Mouse (Mus musculus) MEL (cell line): ENCODE measurements around the gene Tamm41. TPM values are rescaled to one million over a fixed set of nuclear protein-coding genes. Genes with fewer than 3 reads are reported as not detected.

Experiments used
- DNase-seq: peaks from one replicate; pipeline ENCODE4 v3.0.0; 2011; ENCODE audit warnings: low read depth, low spot score
- H3K27ac ChIP-seq: 2 replicates; pipeline ENCODE4 v1.5.1; 2012; ENCODE audit warnings: low read depth, mild to moderate bottlenecking, control low read depth, low read length, moderate library complexity; ENCODE audit not compliant: control insufficient read depth
- H3K27me3 ChIP-seq, 2 experiments: fragments of 150-350 bp in 1 of 2; sonication (generic) in 1 of 2; 2 replicates each; pipeline ENCODE4 v1.6.1; 2012; ENCODE audit warnings: low read length in 2 of 2, mild to moderate bottlenecking in 2 of 2, improper control_type of control experiment in 1 of 2, moderate library complexity in 1 of 2; ENCODE audit not compliant: insufficient read depth in 2 of 2, control insufficient read depth in 1 of 2
- H3K36me3 ChIP-seq, 2 experiments: 2 replicates each; pipeline ENCODE4 v1.6.1; 2012 to 2014; ENCODE audit warnings: low read length in 2 of 2, improper control_type of control experiment in 1 of 2, inconsistent platforms in 1 of 2, mild to moderate bottlenecking in 1 of 2; ENCODE audit not compliant: insufficient read depth in 2 of 2, control insufficient read depth in 1 of 2
- H3K4me1 ChIP-seq, 2 experiments: fragments of 150-350 bp in 1 of 2; sonication (generic) in 1 of 2; 2 replicates each; pipeline ENCODE4 v1.6.1; 2012; ENCODE audit warnings: low read length in 2 of 2, improper control_type of control experiment in 1 of 2, mild to moderate bottlenecking in 1 of 2; ENCODE audit not compliant: insufficient read depth in 2 of 2, control insufficient read depth in 1 of 2
- H3K4me3 ChIP-seq, 2 experiments: fragments of 150-350 bp in 1 of 2; sonication (generic) in 1 of 2; 2 replicates each; pipeline ENCODE4 v1.5.1; 2012; ENCODE audit warnings: low read depth in 2 of 2, low read length in 2 of 2, mild to moderate bottlenecking in 2 of 2, moderate library complexity in 2 of 2, control low read depth in 1 of 2, improper control_type of control experiment in 1 of 2; ENCODE audit not compliant: control insufficient read depth in 1 of 2, insufficient read depth in 1 of 2
- H3K79me2 ChIP-seq: 2 replicates; pipeline ENCODE4 v1.6.1; 2012; ENCODE audit warnings: mild to moderate bottlenecking, low read length, moderate library complexity; ENCODE audit not compliant: control insufficient read depth, poor library complexity, insufficient read depth
- H3K9ac ChIP-seq: 2 replicates; pipeline ENCODE4 v1.6.1; 2012; ENCODE audit warnings: low read depth, mild to moderate bottlenecking, control low read depth, low read length, moderate library complexity; ENCODE audit not compliant: control insufficient read depth, poor library complexity, severe bottlenecking
- H3K9me3 ChIP-seq: fragments of 150-350 bp; sonication (generic); replicated peaks from 2 replicates; pipeline ENCODE4 v1.6.1; 2012; ENCODE audit warnings: mild to moderate bottlenecking, low read length, improper control_type of control experiment, moderate library complexity; ENCODE audit not compliant: insufficient read depth
- CHD1 ChIP-seq: IDR thresholded peaks from 2 replicates; pipeline ENCODE4 v1.6.1; 2012; ENCODE audit warnings: low read depth, mild to moderate bottlenecking, inconsistent platforms, low read length, improper control_type of control experiment
- E2F4 ChIP-seq: IDR thresholded peaks from 2 replicates; pipeline ENCODE4 v1.6.1; 2011; ENCODE audit warnings: low read depth, low read length, improper control_type of control experiment, borderline replicate concordance
- EP300 ChIP-seq, 2 experiments: IDR thresholded peaks; 2 replicates each; pipeline ENCODE4 v1.6.1; 2011; ENCODE audit warnings: improper control_type of control experiment in 2 of 2, low read length in 2 of 2, low read depth in 1 of 2, mild to moderate bottlenecking in 1 of 2
- ETS1 ChIP-seq: IDR thresholded peaks from 2 replicates; pipeline ENCODE4 v1.6.1; 2012; ENCODE audit warnings: low read depth, mild to moderate bottlenecking, inconsistent platforms, low read length, improper control_type of control experiment, moderate library complexity
- GABPA ChIP-seq: IDR thresholded peaks from 2 replicates; pipeline ENCODE4 v1.6.1; 2012; ENCODE audit warnings: low read depth, mild to moderate bottlenecking, inconsistent platforms, low read length, improper control_type of control experiment, moderate library complexity
- HCFC1 ChIP-seq: IDR thresholded peaks from 2 replicates; pipeline ENCODE4 v1.6.1; 2012; ENCODE audit warnings: low read depth, mild to moderate bottlenecking, inconsistent platforms, low read length, improper control_type of control experiment, moderate library complexity
- JUND ChIP-seq: IDR thresholded peaks from 2 replicates; pipeline ENCODE4 v1.6.1; 2011; ENCODE audit warnings: low read depth, mild to moderate bottlenecking, improper control_type of control experiment, low read length
- KAT2A ChIP-seq: conservative IDR thresholded peaks from 2 replicates; pipeline ENCODE4 v1.6.1; 2012; ENCODE audit warnings: low read depth, low read length, improper control_type of control experiment, inconsistent platforms
- MAFK ChIP-seq: IDR thresholded peaks from 2 replicates; pipeline ENCODE4 v1.6.1; 2011; ENCODE audit warnings: low read depth, mild to moderate bottlenecking, low read length, improper control_type of control experiment, borderline replicate concordance
- MEF2A ChIP-seq: IDR thresholded peaks from 2 replicates; pipeline ENCODE4 v1.6.1; 2014; ENCODE audit warnings: low read depth, mild to moderate bottlenecking, inconsistent platforms, low read length, improper control_type of control experiment; ENCODE audit not compliant: poor library complexity, insufficient replicate concordance, severe bottlenecking; ENCODE audit errors: extremely low read depth
- MXI1 ChIP-seq: IDR thresholded peaks from 2 replicates; pipeline ENCODE4 v1.6.1; 2011; ENCODE audit warnings: mild to moderate bottlenecking, low read depth, low read length, improper control_type of control experiment
- MYB ChIP-seq: IDR thresholded peaks from 2 replicates; pipeline ENCODE4 v1.6.1; 2011; ENCODE audit warnings: mild to moderate bottlenecking, low read depth, low read length, improper control_type of control experiment
- NELFE ChIP-seq: IDR thresholded peaks from 2 replicates; pipeline ENCODE4 v1.6.1; 2011; ENCODE audit warnings: low read depth, low read length, improper control_type of control experiment
- RAD21 ChIP-seq: IDR thresholded peaks from 2 replicates; pipeline ENCODE4 v1.6.1; 2011; ENCODE audit warnings: mild to moderate bottlenecking, low read depth, low read length, improper control_type of control experiment
- RCOR1 ChIP-seq: IDR thresholded peaks from 2 replicates; pipeline ENCODE4 v1.6.1; 2012; ENCODE audit warnings: low read depth, mild to moderate bottlenecking, inconsistent platforms, low read length, improper control_type of control experiment
- TAL1 ChIP-seq: IDR thresholded peaks from 2 replicates; pipeline ENCODE4 v1.6.1; 2012; ENCODE audit warnings: mild to moderate bottlenecking, inconsistent platforms, low read length, moderate library complexity, mixed read lengths
- TBP ChIP-seq: IDR thresholded peaks from 2 replicates; pipeline ENCODE4 v1.8.0; 2011; ENCODE audit warnings: low read depth, low read length, improper control_type of control experiment
- UBTF ChIP-seq: IDR thresholded peaks from 2 replicates; pipeline ENCODE4 v1.6.1; 2012; ENCODE audit warnings: low read depth, mild to moderate bottlenecking, inconsistent platforms, low read length, improper control_type of control experiment, moderate library complexity, borderline replicate concordance; ENCODE audit not compliant: insufficient read depth
- USF1 ChIP-seq: IDR thresholded peaks from 2 replicates; pipeline ENCODE4 v1.6.1; 2014; ENCODE audit warnings: low read depth, mild to moderate bottlenecking, inconsistent platforms, low read length, improper control_type of control experiment, moderate library complexity
- ZKSCAN1 ChIP-seq: IDR thresholded peaks from 2 replicates; pipeline ENCODE4 v1.6.1; 2012; ENCODE audit warnings: low read depth, mild to moderate bottlenecking, inconsistent platforms, low read length, improper control_type of control experiment, moderate library complexity
- ZNF384 ChIP-seq: IDR thresholded peaks from 2 replicates; pipeline ENCODE4 v1.6.1; 2012; ENCODE audit warnings: low read depth, mild to moderate bottlenecking, inconsistent platforms, low read length, improper control_type of control experiment
- polyA plus RNA-seq, 2 experiments: library from polyadenylated mRNA; stranded (reverse) in 1 of 2; unstranded in 1 of 2; fragments of >175 nt in 1 of 2; fragments of >200 nt in 1 of 2; gene quantifications; 2 replicates each; pipeline versions ENCODE4 v1.2.1 to v1.2.4; 2012; ENCODE audit warnings: low replicate concordance in 2 of 2, low read depth in 1 of 2; ENCODE audit not compliant: insufficient read length in 2 of 2, insufficient read depth in 1 of 2, missing spikeins in 1 of 2
- total RNA-seq: library from RNA; depleted of rRNA; stranded (reverse); fragments of 300-350 nt; gene quantifications from 2 replicates; pipeline ENCODE4 v1.2.3, GENCODE M21; 2012

Gene Tamm41
- total and polyA plus RNA-seq, 3 experiments, result 80.5 to 87.4 TPM; not detected in 1

- Histone ChIP-seq H3K79me2 (no peaks in the 10 kb centered on the region), H3K27ac (no peak overlapping the region), H3K27me3 (no peaks in the 10 kb centered on the region), H3K9me3 (no peaks in the 10 kb centered on the region), H3K4me3 (no peak overlapping the region), H3K4me1 (peaks cover 0 to 4% of the 10 kb centered on the region in 2 experiments; a peak in 1 of 4 replicates), H3K9ac (no peak overlapping the region), H3K36me3 (peaks cover 0 to 3% of the 10 kb centered on the region in 2 experiments; a peak in 2 of 4 replicates)
- peak; percentile 24 for DNase-seq
- no peak for TF ChIP-seq UBTF
- no peak for TF ChIP-seq E2F4
- no peak for TF ChIP-seq NELFE
- TF ChIP-seq HCFC1, result no peak
- TF ChIP-seq ZNF384, result no peak
- no peak for TF ChIP-seq JUND
- TF ChIP-seq MEF2A, result no peak
- TF ChIP-seq EP300 (IDR thresholded peaks at IDR 0.05; ENCODE audit: low read depth in 1 of 2, low read length in 2 of 2), result no peak
- TF ChIP-seq, all 39 proteins: peak for 0
Observed at GRCm38 (mm10) chr6:115006948-115007347, 30.7 kb downstream of the Tamm41 start.

- no peak for TF ChIP-seq MAFK
- no peak for TF ChIP-seq ZNF384
- no peak for TF ChIP-seq RCOR1
- TF ChIP-seq RAD21, result no peak
- TF ChIP-seq ETS1, result no peak
- TF ChIP-seq E2F4, result no peak
- no peak for TF ChIP-seq CHD1
- TF ChIP-seq GABPA, result no peak
- TF ChIP-seq KAT2A, result no peak
- TF ChIP-seq TBP, result no peak
- no peak for TF ChIP-seq ZKSCAN1
- TF ChIP-seq MYB, result no peak
- TF ChIP-seq MXI1, result no peak
- TF ChIP-seq MEF2A, result no peak
- TF ChIP-seq TAL1, result no peak
- TF ChIP-seq USF1, result no peak
- Histone ChIP-seq H3K79me2 (no peaks in the 10 kb centered on the region), H3K9me3 (no peaks in the 10 kb centered on the region), H3K27ac (no peak overlapping the region), H3K9ac (no peak overlapping the region), H3K27me3 (no peaks in the 10 kb centered on the region), H3K4me1 (peaks cover 0 to 4% of the 10 kb centered on the region in 2 experiments; a peak in 1 of 4 replicates), H3K4me3 (no peak overlapping the region), H3K36me3 (peaks cover 0 to 3% of the 10 kb centered on the region in 2 experiments; a peak in 1 of 4 replicates)
- DNase-seq, result no peak
Observed at GRCm38 (mm10) chr6:115006065-115006464, 31.6 kb downstream of the Tamm41 start.
